9 mouse cellular contexts compared by ENCODE assay signal in the genomic region with DNA sequence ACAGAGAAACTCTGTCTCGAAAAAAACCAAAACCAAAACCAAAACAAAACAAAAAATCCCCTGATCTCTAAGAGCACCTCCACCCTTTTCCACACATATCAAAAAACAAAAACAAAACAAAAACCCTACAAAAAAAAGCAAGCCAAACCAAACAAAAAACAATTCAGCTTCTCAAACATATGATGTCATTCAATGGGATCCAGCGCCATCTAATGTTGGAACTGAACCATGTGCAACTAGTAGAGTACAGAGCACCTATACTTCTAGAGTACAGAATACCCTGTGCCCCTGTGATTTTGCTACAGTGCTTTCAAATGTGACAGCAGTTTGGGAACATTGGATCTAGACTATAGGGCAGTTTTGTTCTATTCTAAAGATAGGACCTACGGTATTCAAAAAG. TPM values are rescaled to one million over a fixed set of nuclear protein-coding genes. Genes with fewer than 3 reads are reported as not detected.
DNase-seq lines count a peak whose midpoint lies in the region; ATAC-seq lines count a peak whose summit lies in the region.
"Had no signal": no experiment of that assay in that cellular context is flagged by ENCODE, and none has a peak within 500 bp of the region (broad histone marks: within the 10 kb centered on the region; RNA-seq: fewer than 3 reads in every experiment).

No protein-coding gene starts in this region.

- 65% methylated on average over 3 of the region's 3 CpGs for WGBS in hindbrain, embryonic 13.5 days

- H3K4me3 ChIP-seq in hindbrain, embryonic 13.5 days, result peak overlapping the region; percentile 3; the same call in 1 of the 2 replicates

- DNase-seq in cerebellum, adult 8-10 months, result peak; percentile 49
- DNase-seq in cerebellum, adult 11 months, result no peak
- peak; percentile 39 for DNase-seq in urinary bladder, postnatal 14 days (ENCODE audit: low spot score)
- DNase-seq in urinary bladder, postnatal 25 days (ENCODE audit: low spot score), result no peak
- DNase-seq in lung, postnatal 10 days, result peak; percentile 77
- peak; percentile 39 for DNase-seq in thymus, postnatal 4 days

- H3K4me2 ChIP-seq in hindbrain, embryonic 13.5 days, result peak overlapping the region; percentile 86

- H3K36me3 ChIP-seq in hindbrain, embryonic 13.5 days, result no peaks in the 10 kb centered on the region

- H3K9ac ChIP-seq in hindbrain, embryonic 13.5 days, result no peak overlapping the region

- no peaks in the 10 kb centered on the region for H3K27me3 ChIP-seq in hindbrain, embryonic 13.5 days

- H3K4me1 ChIP-seq in hindbrain, embryonic 13.5 days (replicated peaks), result peaks cover 59% of the 10 kb centered on the region

- H3K9me3 ChIP-seq in hindbrain, embryonic 13.5 days, result no peaks in the 10 kb centered on the region

- H3K27ac ChIP-seq in hindbrain, embryonic 13.5 days, result no peak overlapping the region

- ATAC-seq in hindbrain, embryonic 13.5 days (ENCODE audit: low FRiP score), result no peak
- ATAC-seq in frontal cortex, adult (ENCODE audit: low TSS enrichment), result no peak

RNA-seq across cellular contexts. Expression of a gene that starts 3.7 kb away (rescaled TPM):
- polyA plus RNA-seq in hindbrain, embryonic 13.5 days (2015; fragmentation: Nextera tagmentation; extraction: Ambion mirVana), result 18.8 and 20.4 TPM in 2 replicates

RNA-seq across cellular contexts. Expression of a gene that starts 7.1 kb away (rescaled TPM):
- 0.35 and 0.87 TPM in 2 replicates for polyA plus RNA-seq in hindbrain, embryonic 13.5 days (2015; fragmentation: Nextera tagmentation; extraction: Ambion mirVana)
- polyA plus RNA-seq: stomach, embryonic 14.5 days had no signal

RNA-seq across cellular contexts. Expression of a gene that starts 11.0 kb away (rescaled TPM):
- 3.2 TPM in 2 replicates for polyA plus RNA-seq in hindbrain, embryonic 13.5 days (2015; fragmentation: Nextera tagmentation; extraction: Ambion mirVana)

RNA-seq across cellular contexts. Expression of a gene that starts 41.0 kb away (rescaled TPM):
- 1.5 and 2.6 TPM in 2 replicates for polyA plus RNA-seq in hindbrain, embryonic 13.5 days (2015; fragmentation: Nextera tagmentation; extraction: Ambion mirVana)

RNA-seq across cellular contexts. Expression of a gene that starts 47.0 kb away (rescaled TPM):
- polyA plus RNA-seq in hindbrain, embryonic 13.5 days (2015; fragmentation: Nextera tagmentation; extraction: Ambion mirVana), result 4.8 and 5.5 TPM in 2 replicates

Comparison
In these comparisons a context has a peak if more than half of its experiments do, and no peak if none do; other contexts are left out.
1. DNase-seq: peak in cerebellum, adult 8-10 months (single experiment), urinary bladder, postnatal 14 days (single experiment), lung, postnatal 10 days (single experiment) and thymus, postnatal 4 days (single experiment); none in cerebellum, adult 11 months (single experiment) and urinary bladder, postnatal 25 days (single experiment).